Mouse (Mus musculus) brain, embryonic 18.5 days (tissue): ENCODE data around the gene Atrip.

ENCODE experiments used
- DNase-seq: peaks from one replicate; pipeline ENCODE4 v3.0.0-alpha.2; 2012; ENCODE audit warnings: low read depth, low spot score

Atrip gene

GRCm38 (mm10) chr9:109097831-109098230 is 23.9 kb upstream of the Atrip start:
- no peak for DNase-seq

- DNase-seq = no peak
These were observed 23.4 kb upstream of the Atrip start for GRCm38 (mm10) chr9:109097291-109097690.

DNA sequence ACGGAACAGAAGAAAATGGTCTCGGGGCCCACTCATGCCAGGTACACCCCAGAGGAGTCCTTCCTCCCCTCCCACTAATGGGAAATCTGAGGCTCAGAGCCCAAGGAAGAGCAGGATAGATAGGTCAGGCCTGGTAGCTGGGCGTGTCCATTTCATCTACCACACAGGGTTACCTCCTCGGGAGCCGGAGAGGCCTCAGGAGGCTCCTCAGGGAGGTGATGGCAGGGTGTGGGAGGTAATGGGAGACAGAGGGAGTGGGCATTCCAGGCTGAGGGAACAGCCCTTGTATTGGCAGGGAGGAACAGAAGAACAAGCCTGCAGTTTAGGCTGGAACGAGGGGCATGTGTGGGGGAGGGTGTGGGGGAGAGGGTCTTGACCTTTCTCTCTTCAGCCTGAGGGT is 22.9 kb upstream of the Atrip start:
- DNase-seq = no peak

DNA sequence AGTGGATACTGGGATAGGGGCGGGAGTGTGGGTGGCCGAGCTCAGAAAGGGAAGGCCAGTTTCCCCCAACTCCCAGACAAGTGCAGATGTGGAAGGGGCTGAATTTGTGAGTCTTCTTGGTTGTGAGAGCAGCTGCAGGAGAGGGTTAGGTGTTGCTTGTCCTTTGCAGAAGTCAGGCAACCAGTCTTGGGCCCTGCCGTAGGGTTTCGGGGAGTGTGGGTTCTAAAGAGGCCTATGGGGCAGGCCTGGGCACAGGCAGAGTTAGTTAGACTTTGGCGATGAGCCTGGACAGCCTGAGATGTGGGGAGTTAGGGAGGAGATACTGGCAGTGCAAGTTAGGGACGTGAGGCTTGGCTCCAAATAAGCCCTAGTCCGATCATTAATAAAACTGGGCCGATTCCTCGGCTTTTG is 22.3 kb upstream of the Atrip start:
- DNase-seq = no peak

GRCm38 (mm10) chr9:109095137-109095982 is 21.4 kb upstream of the Atrip start, which contains the start of gene Plxnb1:
Gene Plxnb1, plus strand, starts transcription at chr9:109095389.
- DNase-seq = peak; percentile 76

GRCm38 (mm10) chr9:109094553-109095136 is 20.7 kb upstream of the Atrip start:
- DNase-seq = no peak

- DNase-seq = no peak
These were observed 20.0 kb upstream of the Atrip start for GRCm38 (mm10) chr9:109093786-109094552.

DNA sequence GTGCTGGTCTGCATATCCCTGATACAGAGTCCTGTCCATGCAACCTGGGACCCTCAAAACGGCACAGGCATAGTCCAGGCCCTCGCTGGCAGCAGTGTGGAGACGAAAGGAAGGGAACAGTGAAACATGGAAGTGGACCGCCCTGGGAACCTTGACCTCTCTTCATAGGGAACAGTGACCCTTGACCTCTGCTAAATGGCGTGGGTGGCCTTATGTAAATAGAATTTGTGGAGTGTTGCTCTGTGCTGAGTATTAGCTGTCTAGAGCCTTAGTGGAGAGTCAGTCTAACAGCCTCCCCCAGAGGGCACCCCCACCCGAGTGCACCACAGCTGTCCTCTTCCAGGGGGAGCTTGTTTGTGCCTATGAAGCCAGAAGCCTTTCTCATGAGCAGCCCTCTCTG is 18.9 kb upstream of the Atrip start:
- no peak for DNase-seq

DNA sequence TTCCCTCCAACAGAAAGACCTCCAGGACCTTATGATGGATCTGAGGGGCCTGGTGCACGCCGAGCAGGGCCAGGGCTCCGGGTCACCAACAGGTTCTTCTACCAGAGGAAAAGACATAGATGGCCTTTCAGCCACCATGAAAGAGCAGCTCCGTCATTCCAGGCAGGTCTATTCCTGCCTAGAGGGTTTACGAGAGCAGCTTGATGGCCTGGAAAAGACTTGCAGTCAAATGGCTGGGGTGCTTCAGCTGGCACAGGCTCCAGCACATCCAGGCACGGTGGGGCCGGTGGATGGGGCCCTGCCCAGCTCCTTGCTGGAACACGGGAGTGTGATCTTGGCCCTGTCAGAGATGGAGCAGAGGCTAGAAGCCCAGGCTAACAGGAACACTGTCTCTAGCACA is 17.9 kb upstream of the Atrip start:
- no peak for DNase-seq

- no peak for DNase-seq
These were observed 16.5 kb upstream of the Atrip start for GRCm38 (mm10) chr9:109090446-109090845.

GRCm38 (mm10) chr9:109087987-109088386 is 14.1 kb upstream of the Atrip start:
- DNase-seq = no peak

DNA sequence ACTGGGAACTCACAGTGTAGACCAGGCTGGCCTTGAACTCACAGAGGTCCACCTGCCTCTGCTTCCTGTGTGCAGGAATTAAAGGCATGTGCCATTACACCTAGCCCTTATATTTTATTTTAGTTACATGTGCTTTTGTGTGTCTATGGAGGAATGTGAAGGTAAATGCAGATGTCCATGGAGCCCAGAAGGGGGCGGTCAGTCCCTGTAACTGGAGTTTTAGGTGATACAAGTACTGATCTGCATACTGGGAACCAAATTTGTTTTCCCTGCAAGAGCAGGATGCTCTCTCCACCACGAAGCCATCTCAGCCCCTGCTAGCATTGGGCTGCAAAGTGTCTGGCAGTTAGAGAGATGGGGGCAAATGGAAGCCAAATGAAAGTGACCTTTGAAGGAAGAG is 11.0 kb upstream of the Atrip start:
- no peak for DNase-seq

DNA sequence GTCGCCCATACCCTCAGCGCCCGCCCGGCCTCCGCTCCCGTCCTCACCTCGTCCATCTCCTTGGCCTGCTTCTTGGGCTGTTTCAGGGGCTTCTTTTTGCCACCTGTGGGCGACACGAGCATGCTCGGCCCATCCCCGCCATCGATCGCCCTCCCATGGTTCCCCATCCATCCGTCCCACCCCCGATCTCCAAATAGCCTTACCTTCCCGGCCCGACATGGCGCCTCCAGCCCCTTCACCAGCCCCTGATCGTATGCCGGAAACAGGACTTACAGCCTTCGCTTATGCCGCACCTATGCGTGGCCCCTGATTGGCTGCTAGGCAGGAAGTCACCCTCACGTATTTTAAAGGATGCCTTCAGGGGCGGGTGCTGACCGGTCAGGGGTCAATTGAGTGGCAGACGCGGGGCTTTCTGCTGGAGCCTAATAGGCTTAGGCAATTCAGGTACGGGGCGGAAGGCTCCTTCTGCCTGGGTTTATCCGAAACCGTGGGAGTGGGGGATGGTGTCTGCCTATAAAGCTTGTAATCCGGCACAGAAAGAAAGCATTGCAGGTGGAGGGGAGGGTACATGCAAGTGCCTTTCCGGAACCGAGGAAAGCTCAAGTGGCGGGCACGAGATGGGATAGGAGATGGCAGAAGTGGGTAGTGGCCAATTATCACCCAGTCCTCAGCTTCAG is 8.3 kb upstream of the Atrip start, which contains the start of the genes Ccdc51 and Tma7:
TSS of gene Ccdc51 (plus strand) at position 370 of the 677 bp plus-strand sequence.
TSS of gene Tma7 (minus strand) at position 464 of the 677 bp plus-strand sequence.
- peak; percentile 78 for DNase-seq

GRCm38 (mm10) chr9:109081749-109082123 is 7.8 kb upstream of the Atrip start:
- no peak for DNase-seq

- no peak for DNase-seq
These were observed 6.6 kb upstream of the Atrip start for GRCm38 (mm10) chr9:109080516-109080915.

DNA sequence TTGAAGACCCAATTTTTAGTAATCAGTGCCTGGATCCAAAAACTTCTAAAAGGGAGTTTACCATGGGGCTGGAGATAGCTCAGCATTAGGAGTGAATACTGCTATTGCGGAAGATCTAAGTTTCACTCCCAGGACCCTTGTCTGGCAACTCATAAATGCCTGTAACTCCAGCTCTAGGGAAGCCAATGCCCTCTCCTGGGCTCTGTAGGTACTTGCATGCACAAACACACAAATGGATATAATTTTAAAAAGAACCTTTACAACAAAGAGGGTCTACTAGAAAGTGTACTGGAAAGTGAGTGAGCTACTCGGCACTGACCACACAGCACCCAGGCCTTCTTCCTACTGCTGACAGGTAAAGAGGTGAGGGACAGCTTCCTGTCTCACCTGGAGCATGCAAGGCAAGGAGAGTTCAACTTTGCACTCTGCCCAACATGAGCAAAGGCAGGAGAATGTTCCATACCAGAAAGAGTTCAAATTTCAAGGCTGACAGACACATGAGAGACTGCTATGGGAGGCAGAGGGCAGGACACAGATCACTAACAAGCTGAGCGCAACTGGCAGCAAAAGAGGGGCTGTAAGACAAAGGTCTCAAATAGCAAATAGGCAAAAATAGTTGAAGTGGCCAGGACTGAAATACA is 5.7 kb downstream of the Atrip start:
- DNase-seq = no peak

DNA sequence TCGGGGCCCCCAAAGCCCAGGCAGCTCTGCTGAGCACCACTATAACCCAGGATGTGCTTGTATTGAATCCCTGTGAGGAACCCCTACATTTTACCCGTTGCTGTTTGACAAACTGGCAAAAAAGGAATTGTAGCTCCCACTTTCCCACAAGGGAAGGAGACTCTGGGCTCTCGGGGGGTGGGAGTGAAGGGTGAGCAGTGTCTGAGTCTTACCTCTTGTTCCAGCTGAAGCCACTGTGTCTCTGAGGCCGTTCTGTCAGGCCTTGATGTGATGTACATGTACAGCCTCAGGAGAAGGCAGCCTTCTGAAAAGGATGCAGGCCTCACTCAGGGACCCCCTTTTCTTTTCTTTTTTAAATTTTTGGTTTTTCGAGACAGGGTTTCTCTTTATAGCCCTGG is 13.0 kb downstream of the Atrip start:
- DNase-seq = no peak

DNA sequence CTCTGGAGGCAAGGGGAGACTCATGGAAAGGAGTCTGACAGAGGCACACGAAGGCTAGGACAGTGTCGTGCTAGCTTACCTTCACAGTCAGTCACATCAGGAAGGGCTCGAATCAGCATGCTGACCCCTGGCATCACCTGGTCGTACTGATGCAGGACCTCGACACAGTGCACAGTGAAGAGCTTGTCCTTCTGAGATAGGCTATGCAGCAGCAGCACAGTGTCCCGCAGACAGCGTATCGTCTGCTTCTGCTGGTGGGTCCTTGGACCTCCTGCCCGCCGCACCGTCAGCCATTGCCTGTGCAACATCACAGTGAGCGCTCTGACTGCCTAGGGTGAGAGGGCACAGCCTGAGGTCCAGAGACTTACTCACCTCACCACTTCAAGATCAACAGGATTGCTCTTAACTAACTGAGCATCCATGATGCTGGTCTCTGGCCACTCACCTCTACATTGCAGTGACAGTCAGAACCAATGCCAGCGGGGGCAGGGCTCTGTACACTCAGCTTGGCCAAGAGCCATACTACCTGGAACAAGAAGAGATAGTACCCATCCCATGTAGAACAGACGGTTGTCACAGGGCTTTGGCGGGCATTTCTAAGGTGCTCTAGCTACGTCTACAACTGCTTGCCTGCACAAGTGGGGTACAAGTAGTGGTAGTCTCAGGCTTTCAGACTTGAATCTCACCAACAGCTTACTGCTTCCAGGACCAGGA is 13.6 kb downstream of the Atrip start:
- no peak for DNase-seq

- peak; percentile 50 for DNase-seq
These were observed 14.6 kb downstream of the Atrip start, which contains the start of gene Trex1 for GRCm38 (mm10) chr9:109059136-109059903. Gene Trex1, minus strand, starts transcription at chr9:109059734.
